Mouse (Mus musculus) heart, embryonic 16.5 days (tissue): ENCODE measurements at regions not wholly inside any gene's neighbourhood (a gene's known extent, or its start where the extent isn't known, plus 50 kb on each side); places are given as distances from the start of the nearest gene placed in this dataset.

Experiments used
- ATAC-seq: fragments of 200-750 bp; cut with Nextera tagmentation; replicated peaks from 2 replicates; pipeline ENCODE4 v1.8.0; 2017; ENCODE audit warnings: moderate number of reproducible peaks; ENCODE audit not compliant: insufficient read depth, low FRiP score; ENCODE audit errors: extremely low read depth
- H3K27ac ChIP-seq: fragments of 300-500 bp; sonication (generic); 2 replicates; pipeline ENCODE4 v1.5.1; 2014; ENCODE audit warnings: mild to moderate bottlenecking, low read length, control low read depth, moderate library complexity
- H3K27me3 ChIP-seq: fragments of 300-500 bp; sonication (generic); 2 replicates; pipeline ENCODE4 v1.6.1; 2014; ENCODE audit warnings: low read length, mixed read lengths; ENCODE audit not compliant: control insufficient read depth, insufficient read depth
- H3K36me3 ChIP-seq: fragments of 300-500 bp; sonication (generic); 2 replicates; pipeline ENCODE4 v1.6.1; 2014; ENCODE audit not compliant: control insufficient read depth, insufficient read depth
- H3K4me1 ChIP-seq: fragments of 300-500 bp; sonication (generic); 2 replicates; pipeline ENCODE4 v1.6.1; 2014; ENCODE audit warnings: low read length, mixed read lengths; ENCODE audit not compliant: control insufficient read depth, insufficient read depth
- H3K4me2 ChIP-seq: fragments of 300-500 bp; sonication (generic); 2 replicates; pipeline ENCODE4 v1.6.1; 2014; ENCODE audit warnings: low read depth, mild to moderate bottlenecking, control low read depth, low read length
- H3K4me3 ChIP-seq: fragments of 300-500 bp; sonication (generic); 2 replicates; pipeline ENCODE4 v1.5.1; 2014; ENCODE audit warnings: mild to moderate bottlenecking, control low read depth, low read length
- H3K9ac ChIP-seq: fragments of 300-500 bp; sonication (generic); 2 replicates; pipeline ENCODE4 v1.6.1; 2014; ENCODE audit warnings: low read length, control low read depth
- H3K9me3 ChIP-seq: fragments of 300-500 bp; sonication (generic); replicated peaks from 2 replicates; pipeline ENCODE4 v1.6.1; 2016; ENCODE audit warnings: low read length; ENCODE audit not compliant: control insufficient read depth
- WGBS: fragments of 180-500 bp; shearing (Covaris S2); extraction: QIAGEN DNeasy Blood & Tissue Kit; methylation state at CpG from one replicate; pipeline ENCODE4 v1.1.7; 2014; 5-methylcytosine and 5-hydroxymethylcytosine counted together

DNA sequence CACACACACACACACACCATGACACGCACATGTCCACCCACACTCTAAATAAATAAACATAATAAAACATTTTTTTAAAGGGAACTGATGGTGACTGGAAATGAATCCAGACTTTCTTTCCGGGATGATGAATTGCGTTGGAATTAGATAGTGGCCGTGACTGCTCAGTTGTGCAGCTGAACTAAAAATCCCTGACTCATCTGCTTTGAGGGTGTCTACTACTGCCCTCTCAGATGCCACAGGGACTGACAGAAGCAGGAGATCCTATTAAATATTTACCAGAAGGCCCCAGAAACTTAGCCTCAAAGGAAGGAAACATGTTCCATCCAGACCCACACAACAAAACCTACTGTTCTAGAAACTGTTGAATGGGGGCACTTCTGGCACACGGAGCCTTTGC lies 65.7 kb downstream of the Polr2m start:
- H3K27ac ChIP-seq: no peak overlapping the region
- H3K4me1 ChIP-seq: no peaks in the 10 kb centered on the region
- H3K9me3 ChIP-seq: no peaks in the 10 kb centered on the region
- WGBS: 85% methylated on average over 5 of the region's 5 CpGs
- H3K27me3 ChIP-seq: no peaks in the 10 kb centered on the region
- H3K4me3 ChIP-seq: no peak overlapping the region
- ATAC-seq: no peak
- H3K36me3 ChIP-seq: no peaks in the 10 kb centered on the region
- no peak overlapping the region for H3K4me2 ChIP-seq
- H3K9ac ChIP-seq: no peak overlapping the region

DNA sequence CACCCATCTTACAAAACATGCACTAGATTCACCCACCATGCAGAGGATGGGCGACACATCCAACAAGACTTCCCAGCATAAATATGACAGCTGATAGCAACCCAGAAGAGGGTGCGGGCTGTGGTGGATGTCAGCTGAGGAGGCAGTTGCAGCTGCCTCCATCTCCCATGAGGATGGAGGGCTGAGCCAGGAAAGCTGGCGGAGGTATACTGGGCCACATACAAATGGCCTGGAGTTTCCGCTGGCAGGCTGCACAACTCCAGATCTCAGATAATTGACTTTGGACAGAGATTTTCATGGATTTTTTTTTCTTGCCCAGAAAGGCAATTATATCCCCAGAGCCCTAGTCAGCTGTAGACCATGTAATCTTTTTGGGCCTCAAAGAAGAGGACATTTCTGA lies 67.2 kb downstream of the Polr2m start:
- ATAC-seq: no peak
- WGBS: 86% methylated on average over 4 of the region's 4 CpGs

DNA sequence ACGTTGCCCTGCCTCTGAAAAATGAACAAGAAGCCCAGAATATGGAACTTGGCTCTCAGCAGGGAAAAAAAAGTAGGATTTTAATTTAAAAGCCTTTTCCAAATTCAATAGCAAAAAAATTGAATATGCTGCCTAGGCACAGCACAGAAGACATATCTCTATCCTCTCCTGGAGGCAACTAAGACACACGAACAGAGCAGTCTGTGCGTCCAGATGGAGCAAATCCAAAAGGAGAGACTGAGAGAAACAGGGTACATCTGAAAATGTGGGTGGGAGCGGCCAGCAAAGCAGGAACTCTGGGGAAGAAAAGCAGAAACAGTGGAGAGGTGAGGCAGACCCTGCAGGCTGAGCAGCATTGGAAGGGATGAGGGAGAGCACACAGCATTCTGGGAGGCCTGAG lies 68.5 kb downstream of the Polr2m start:
- no peak overlapping the region for H3K27ac ChIP-seq
- no peak overlapping the region for H3K4me3 ChIP-seq
- no peaks in the 10 kb centered on the region for H3K4me1 ChIP-seq
- H3K9ac ChIP-seq: no peak overlapping the region
- no peaks in the 10 kb centered on the region for H3K27me3 ChIP-seq
- no peak for ATAC-seq
- WGBS: 62% methylated on average over 4 of the region's 4 CpGs
- no peaks in the 10 kb centered on the region for H3K9me3 ChIP-seq
- H3K4me2 ChIP-seq: no peak overlapping the region
- no peaks in the 10 kb centered on the region for H3K36me3 ChIP-seq

More for the DNA sequence above, 67.2 kb downstream of the Polr2m start:
- no peak overlapping the region for H3K9ac ChIP-seq
- H3K27me3 ChIP-seq: no peaks in the 10 kb centered on the region
- no peak overlapping the region for H3K4me3 ChIP-seq
- no peaks in the 10 kb centered on the region for H3K9me3 ChIP-seq
- no peaks in the 10 kb centered on the region for H3K36me3 ChIP-seq
- H3K4me1 ChIP-seq: no peaks in the 10 kb centered on the region
- H3K4me2 ChIP-seq: no peak overlapping the region
- no peak overlapping the region for H3K27ac ChIP-seq

DNA sequence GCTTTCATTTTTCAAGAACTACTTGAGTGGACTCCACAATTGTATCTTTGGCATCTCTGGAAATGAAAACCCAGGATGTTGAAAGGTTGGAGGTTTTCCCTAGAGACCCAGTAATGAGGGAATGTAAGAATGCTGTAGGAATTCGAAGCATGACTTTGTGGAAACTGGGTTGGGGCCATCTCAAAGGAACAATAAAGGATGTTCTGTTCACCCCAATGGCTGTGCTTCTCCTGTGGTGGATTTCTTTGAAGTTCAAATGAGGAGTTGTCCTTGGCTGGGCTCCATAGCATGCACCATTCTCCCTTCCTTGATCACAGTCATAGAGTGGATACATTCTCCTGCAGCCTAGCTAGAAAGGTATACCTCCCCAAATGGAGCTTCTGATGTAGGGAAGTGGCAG lies 74.6 kb downstream of the Polr2m start:
- no peak for ATAC-seq
- 65% methylated on average over 1 of the region's 1 CpGs for WGBS
- no peak overlapping the region for H3K4me2 ChIP-seq
- H3K4me3 ChIP-seq: no peak overlapping the region
- H3K36me3 ChIP-seq: no peaks in the 10 kb centered on the region
- H3K9me3 ChIP-seq: peaks cover 4% of the 10 kb centered on the region
- no peaks in the 10 kb centered on the region for H3K27me3 ChIP-seq
- no peaks in the 10 kb centered on the region for H3K4me1 ChIP-seq
- H3K27ac ChIP-seq: no peak overlapping the region
- H3K9ac ChIP-seq: no peak overlapping the region

DNA sequence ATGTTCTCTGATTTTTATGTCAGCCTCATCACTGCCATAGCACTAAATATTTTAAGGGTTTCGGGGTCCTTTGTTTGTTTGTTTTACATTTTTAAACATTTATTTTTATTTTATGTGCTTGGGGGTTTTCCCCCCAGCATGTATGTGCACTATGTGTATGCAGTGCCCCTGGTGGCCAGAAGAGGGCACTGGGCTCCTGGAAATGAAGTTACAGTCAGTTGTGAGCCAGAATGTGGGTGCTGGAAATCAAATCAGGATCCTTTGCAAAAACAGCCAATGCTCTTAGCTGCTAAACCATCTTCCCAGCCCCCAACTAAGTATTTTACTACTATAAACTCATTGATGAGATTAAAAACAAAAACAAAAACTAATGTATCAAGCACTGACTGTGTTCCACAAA lies 75.8 kb downstream of the Polr2m start:
- Histone ChIP-seq H3K4me3 (no peak overlapping the region), H3K36me3 (no peaks in the 10 kb centered on the region), H3K27ac (no peak overlapping the region), H3K27me3 (no peaks in the 10 kb centered on the region), H3K9me3 (peaks cover 4% of the 10 kb centered on the region), H3K9ac (no peak overlapping the region), H3K4me2 (no peak overlapping the region), H3K4me1 (no peaks in the 10 kb centered on the region)
- WGBS: 91% methylated on average over 1 of the region's 1 CpGs
- no peak for ATAC-seq

DNA sequence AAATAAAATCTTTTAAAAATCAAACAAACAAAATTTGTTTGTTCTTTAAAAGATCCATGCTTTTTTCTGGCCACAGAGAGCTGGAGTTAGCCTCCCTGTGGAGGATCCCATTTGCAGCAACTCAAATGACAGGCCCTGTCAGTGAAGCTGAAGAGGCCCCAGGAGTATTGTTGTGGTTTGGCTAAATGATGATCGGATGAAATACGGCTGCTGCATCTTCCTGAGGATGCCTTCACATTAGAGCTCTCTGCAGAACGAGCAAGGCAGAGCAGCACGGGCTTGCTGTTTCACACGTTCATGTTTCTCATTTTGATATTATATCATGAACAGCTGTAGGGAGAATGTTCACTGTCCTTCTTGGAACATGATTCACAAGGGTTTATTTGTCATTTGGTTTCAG lies 76.8 kb downstream of the Polr2m start:
- no peak for ATAC-seq
- no peak overlapping the region for H3K4me3 ChIP-seq
- no peaks in the 10 kb centered on the region for H3K36me3 ChIP-seq
- H3K9ac ChIP-seq: no peak overlapping the region
- H3K9me3 ChIP-seq: peaks cover 4% of the 10 kb centered on the region
- H3K27ac ChIP-seq: no peak overlapping the region
- no peaks in the 10 kb centered on the region for H3K27me3 ChIP-seq
- no peaks in the 10 kb centered on the region for H3K4me1 ChIP-seq
- H3K4me2 ChIP-seq: no peak overlapping the region
- 74% methylated on average over 5 of the region's 5 CpGs for WGBS

DNA sequence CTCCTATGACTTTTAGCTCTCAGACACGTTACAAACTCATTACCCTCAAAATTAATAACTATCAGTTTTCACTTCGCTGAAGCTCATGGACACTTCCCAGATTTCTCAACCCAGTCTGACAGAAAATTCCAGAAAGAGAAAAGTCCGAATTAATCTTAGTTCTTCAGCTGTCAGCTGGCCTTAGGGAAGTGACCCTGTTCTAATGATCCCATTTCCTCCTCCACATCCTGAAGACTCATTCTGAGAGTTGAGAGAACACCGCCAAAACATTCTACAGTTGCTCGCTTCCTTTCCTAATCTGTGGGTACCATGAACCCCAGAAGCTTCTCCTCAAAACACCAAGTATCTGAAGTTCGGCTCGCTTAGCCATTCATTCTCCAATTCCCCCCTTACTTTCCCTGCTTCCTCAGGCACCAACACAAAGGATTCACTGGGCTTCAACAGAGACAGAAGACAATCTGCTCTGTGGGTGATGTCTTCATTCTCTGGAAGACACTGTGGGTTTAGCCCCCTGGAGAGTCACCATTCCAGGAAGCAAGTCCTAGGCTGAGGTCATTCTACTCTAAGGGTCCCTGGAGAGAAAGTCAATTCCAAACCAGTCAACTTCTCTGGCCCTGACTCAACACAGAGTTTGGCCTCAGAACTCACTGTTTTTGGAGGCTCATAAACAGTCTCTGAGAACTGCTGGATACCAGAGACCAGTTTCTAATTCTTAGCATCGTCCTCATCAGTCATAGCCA lies 81.2 kb downstream of the Polr2m start:
- Histone ChIP-seq H3K4me3 (no peak overlapping the region), H3K4me1 (no peaks in the 10 kb centered on the region), H3K27ac (no peak overlapping the region), H3K4me2 (no peak overlapping the region), H3K9me3 (no peaks in the 10 kb centered on the region), H3K9ac (no peak overlapping the region), H3K27me3 (no peaks in the 10 kb centered on the region), H3K36me3 (no peaks in the 10 kb centered on the region)
- no peak for ATAC-seq
- WGBS: 70% methylated on average over 8 of the region's 8 CpGs

DNA sequence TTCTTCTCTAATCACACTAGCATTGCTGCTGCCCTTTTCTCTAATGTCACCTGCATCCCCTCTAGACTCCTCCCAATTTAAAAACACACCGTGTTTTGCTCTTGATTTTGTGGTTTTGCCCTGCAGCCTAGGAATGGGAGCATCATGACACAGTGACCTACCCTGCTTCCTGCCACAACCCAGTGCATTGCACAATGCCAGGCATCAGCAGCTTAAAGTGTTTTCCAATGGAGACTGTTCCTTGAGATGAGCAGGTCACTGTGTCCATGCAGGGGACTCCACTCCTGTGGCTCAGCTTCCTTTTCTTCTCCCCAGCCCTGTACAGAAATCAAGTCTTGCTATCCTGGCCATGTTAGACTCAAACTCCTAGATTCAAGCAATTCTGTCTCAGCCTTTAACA lies 84.1 kb downstream of the Polr2m start:
- Histone ChIP-seq H3K4me3 (no peak overlapping the region), H3K4me1 (no peaks in the 10 kb centered on the region), H3K9ac (no peak overlapping the region), H3K27ac (no peak overlapping the region), H3K9me3 (no peaks in the 10 kb centered on the region), H3K4me2 (no peak overlapping the region), H3K27me3 (no peaks in the 10 kb centered on the region), H3K36me3 (no peaks in the 10 kb centered on the region)
- 56% methylated on average over 1 of the region's 1 CpGs for WGBS
- no peak for ATAC-seq

DNA sequence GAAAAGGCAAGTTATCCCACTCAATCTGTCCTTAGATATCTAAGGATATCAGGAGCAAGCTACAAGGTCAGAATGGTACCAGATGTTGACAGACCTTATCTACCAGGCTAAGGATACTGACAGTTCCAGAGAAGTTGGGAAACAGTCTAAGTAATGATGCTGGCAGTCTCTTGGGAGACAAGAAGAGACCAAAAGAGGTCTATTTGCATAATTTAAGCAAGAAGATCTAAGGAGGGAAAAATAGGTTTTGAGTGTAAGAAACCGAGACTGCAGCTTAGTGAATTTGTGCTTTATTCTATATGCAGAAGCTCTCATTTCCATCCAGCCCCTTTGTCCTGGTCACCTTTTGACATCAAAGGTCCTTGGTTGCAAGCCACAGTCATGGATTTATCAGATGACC lies 86.4 kb downstream of the Polr2m start:
- H3K27me3 ChIP-seq: no peaks in the 10 kb centered on the region
- no peaks in the 10 kb centered on the region for H3K36me3 ChIP-seq
- H3K27ac ChIP-seq: no peak overlapping the region
- no peak for ATAC-seq
- H3K4me2 ChIP-seq: no peak overlapping the region
- no peaks in the 10 kb centered on the region for H3K9me3 ChIP-seq
- no peaks in the 10 kb centered on the region for H3K4me1 ChIP-seq
- no peak overlapping the region for H3K9ac ChIP-seq
- H3K4me3 ChIP-seq: no peak overlapping the region
- WGBS: 71% methylated on average over 1 of the region's 1 CpGs
